Mouse (Mus musculus): ENCODE measurements around the gene Cirbp. TPM values are rescaled to one million over a fixed set of nuclear protein-coding genes. Genes with fewer than 3 reads are reported as not detected.
A peak's percentile ranks its signal among the peaks of the same experiment; 100 is the strongest.

The Cirbp gene
- polyA plus RNA-seq, 1 experiment from 2014 or later, result 153 TPM

DNA sequence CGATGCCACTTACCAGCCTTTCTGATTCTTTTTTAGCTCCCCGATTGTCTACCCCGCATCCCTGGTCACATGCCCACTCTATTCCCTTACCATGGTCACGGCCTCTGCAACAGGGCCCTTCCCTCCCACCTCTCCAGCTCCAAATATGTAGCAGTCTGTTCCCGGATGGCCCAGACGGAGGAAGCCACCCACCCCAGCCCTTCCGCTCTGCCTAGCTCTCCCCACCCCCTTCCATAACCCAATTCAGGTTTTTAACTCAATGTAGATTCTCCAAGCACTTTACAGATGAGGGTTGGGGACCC is 9.1 kb upstream of the Cirbp start:
- H3K36me3 ChIP-seq, result peaks cover 69% of the 10 kb centered on the region
- H3K27me3 ChIP-seq (ENCODE audit: insufficient read depth, poor library complexity, severe bottlenecking), result no peaks in the 10 kb centered on the region
- H3K9me3 ChIP-seq, result no peaks in the 10 kb centered on the region
- H3K4me1 ChIP-seq (replicated peaks), result peaks cover 99% of the 10 kb centered on the region
- H3K27ac ChIP-seq, result peak overlapping the region; percentile 93
- 65% methylated on average over 7 of the region's 7 CpGs for WGBS
- peak overlapping the region; percentile 30 for H3K4me3 ChIP-seq
- no peak for DNase-seq (ENCODE audit: low spot score)

DNA sequence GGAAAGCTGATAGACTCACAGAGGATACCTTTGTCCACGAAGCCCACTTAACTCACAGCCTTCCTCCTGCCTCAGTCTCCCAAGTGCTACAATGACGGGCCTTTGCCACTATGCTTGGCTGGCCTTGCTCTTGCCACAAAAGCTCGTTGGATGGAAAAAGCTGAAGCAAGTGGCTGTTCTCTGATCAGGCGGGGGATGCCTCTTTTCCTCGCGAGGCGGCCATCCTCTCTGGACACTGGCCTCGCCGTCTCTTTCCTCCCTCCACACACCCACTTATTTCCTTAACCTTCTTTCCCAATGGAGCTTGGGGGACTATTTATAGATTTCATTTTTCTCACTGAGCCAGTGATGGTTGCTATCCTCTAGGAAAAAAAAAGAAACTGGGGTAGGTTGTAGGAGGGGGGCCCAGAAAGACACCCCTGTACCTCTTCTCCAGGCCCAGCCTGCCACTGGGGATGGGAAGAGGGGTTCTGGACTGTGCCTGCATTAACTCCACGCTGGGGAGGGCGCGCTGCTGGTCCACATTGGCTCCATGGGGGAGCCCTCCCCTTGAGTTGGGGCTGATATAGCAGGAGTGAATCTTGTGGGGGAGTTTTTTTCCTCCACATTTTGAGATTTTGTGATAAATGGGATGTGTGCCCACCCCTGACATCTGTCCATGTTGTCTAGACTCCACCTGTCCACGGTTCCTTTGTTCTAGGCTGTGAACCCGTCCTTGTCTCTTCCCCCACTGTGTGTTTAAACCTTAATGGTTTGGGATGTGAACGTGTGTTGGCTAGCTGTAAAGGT is 8.4 kb upstream of the Cirbp start:
- WGBS, result 69% methylated on average over 15 of the region's 15 CpGs
- DNase-seq (ENCODE audit: low spot score), result no peak
- peak overlapping the region; percentile 93 for H3K27ac ChIP-seq
- peak overlapping the region; percentile 30 for H3K4me3 ChIP-seq
- H3K27me3 ChIP-seq (ENCODE audit: insufficient read depth, poor library complexity, severe bottlenecking), result no peaks in the 10 kb centered on the region
- peaks cover 99% of the 10 kb centered on the region for H3K4me1 ChIP-seq (replicated peaks)
- peaks cover 62% of the 10 kb centered on the region for H3K36me3 ChIP-seq
- H3K9me3 ChIP-seq, result no peaks in the 10 kb centered on the region

DNA sequence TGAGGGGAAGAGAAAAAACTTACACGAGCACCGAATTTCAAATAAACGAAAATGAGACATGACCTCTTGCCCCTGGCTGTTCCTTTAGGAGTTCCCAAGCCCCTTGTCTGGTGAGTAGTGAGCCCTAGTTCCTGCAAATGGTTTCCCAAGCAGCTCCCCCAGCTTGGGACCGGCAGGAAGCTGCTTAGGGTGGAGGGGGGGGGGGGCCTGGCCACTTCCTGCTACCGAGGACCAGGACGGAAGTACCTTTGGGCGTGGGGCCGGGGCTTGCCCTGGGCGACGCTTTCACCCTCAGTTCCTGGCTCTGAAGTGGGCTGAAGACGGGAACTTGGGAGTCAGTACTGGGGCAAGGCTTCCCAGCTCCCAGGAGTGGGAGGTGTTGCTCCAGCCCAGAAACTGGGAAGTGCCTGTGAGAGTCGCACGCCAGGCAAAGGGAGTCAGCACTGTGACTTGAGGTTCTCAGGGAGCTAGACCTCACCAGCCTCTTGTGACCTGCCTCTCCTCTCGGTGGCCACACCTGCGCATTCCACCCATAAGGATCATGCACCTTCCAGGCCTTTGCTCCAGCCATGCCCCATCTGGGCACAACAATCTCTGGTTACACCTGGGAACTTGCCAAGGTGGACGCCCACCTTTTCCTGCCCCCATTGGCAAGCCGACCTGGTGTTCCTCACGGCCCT is 7.3 kb upstream of the Cirbp start:
- no peaks in the 10 kb centered on the region for H3K9me3 ChIP-seq
- H3K4me3 ChIP-seq, result peak overlapping the region; percentile 49
- peaks cover 98% of the 10 kb centered on the region for H3K4me1 ChIP-seq (replicated peaks)
- DNase-seq (ENCODE audit: low spot score), result peak; percentile 74
- H3K36me3 ChIP-seq, result peaks cover 51% of the 10 kb centered on the region
- H3K27me3 ChIP-seq (ENCODE audit: insufficient read depth, poor library complexity, severe bottlenecking), result no peaks in the 10 kb centered on the region
- WGBS, result 15% methylated on average over 18 of the region's 18 CpGs
- peak overlapping the region; percentile 93 for H3K27ac ChIP-seq

GRCm38 (mm10) chr10:80159021-80159560 is 6.7 kb upstream of the Cirbp start:
- Histone ChIP-seq H3K4me1 (replicated peaks) (peaks cover 97% of the 10 kb centered on the region), H3K9me3 (no peaks in the 10 kb centered on the region), H3K27ac (peak overlapping the region; percentile 93), H3K27me3 (ENCODE audit: insufficient read depth, poor library complexity, severe bottlenecking) (peaks cover 6% of the 10 kb centered on the region), H3K4me3 (peak overlapping the region; percentile 49), H3K36me3 (peaks cover 45% of the 10 kb centered on the region)
- 9% methylated on average over 12 of the region's 12 CpGs for WGBS
- DNase-seq (ENCODE audit: low spot score), result no peak

- peaks cover 38% of the 10 kb centered on the region for H3K36me3 ChIP-seq
- peaks cover 8% of the 10 kb centered on the region for H3K27me3 ChIP-seq (ENCODE audit: insufficient read depth, poor library complexity, severe bottlenecking)
- H3K9me3 ChIP-seq, result no peaks in the 10 kb centered on the region
- DNase-seq (ENCODE audit: low spot score), result peak; percentile 98
- H3K27ac ChIP-seq, result peak overlapping the region; percentile 93
- under 1% methylated on average over 55 of the region's 55 CpGs for WGBS
- peak overlapping the region; percentile 49 for H3K4me3 ChIP-seq
- H3K4me1 ChIP-seq (replicated peaks), result peaks cover 97% of the 10 kb centered on the region
Measured at GRCm38 (mm10) chr10:80159561-80160454, 6.0 kb upstream of the Cirbp start.

- WGBS, result under 1% methylated on average over 33 of the region's 33 CpGs
- H3K27ac ChIP-seq, result peak overlapping the region; percentile 93
- H3K4me1 ChIP-seq (replicated peaks), result peaks cover 97% of the 10 kb centered on the region
- peaks cover 8% of the 10 kb centered on the region for H3K27me3 ChIP-seq (ENCODE audit: insufficient read depth, poor library complexity, severe bottlenecking)
- peak; percentile 83 for DNase-seq (ENCODE audit: low spot score)
- H3K36me3 ChIP-seq, result peaks cover 29% of the 10 kb centered on the region
- no peaks in the 10 kb centered on the region for H3K9me3 ChIP-seq
- peak overlapping the region; percentile 49 for H3K4me3 ChIP-seq
Measured at GRCm38 (mm10) chr10:80160455-80161371, 5.1 kb upstream of the Cirbp start.

DNA sequence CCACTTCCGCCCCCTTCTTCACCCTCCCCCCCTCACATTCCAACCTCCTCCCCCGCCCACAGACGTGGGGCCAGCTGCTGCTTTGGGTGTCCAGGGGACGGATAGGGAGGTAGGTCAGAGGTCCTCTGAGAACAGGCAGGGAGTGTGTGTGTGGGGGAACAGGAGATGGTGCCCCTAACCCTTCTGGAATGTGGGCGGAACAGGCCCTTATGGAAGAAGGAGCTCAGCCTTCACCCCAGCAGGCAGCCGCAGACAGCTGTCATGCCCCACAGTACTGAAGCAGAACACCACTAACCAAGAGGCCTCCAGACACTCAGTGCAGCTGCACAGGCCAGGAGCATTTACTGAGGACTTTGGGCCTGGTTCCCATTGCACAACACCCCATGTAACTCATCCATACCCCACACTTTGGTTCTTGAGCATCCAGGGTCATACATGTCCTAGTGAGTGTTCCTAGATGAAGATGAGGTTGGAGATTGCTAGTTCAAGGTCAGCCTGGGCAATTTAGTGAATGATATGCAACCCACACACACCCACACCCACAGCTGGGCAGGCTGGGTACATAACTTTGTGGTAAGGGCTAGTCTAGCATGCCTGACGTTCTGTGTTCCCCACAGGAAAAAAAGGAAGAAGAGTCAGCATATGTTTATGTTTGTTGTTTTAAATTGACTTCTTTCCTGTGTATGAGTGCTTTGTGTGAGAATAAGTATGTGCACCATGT is 4.1 kb upstream of the Cirbp start:
- Histone ChIP-seq H3K36me3 (peaks cover 19% of the 10 kb centered on the region), H3K9me3 (no peaks in the 10 kb centered on the region), H3K4me1 (replicated peaks) (peaks cover 96% of the 10 kb centered on the region), H3K27me3 (ENCODE audit: insufficient read depth, poor library complexity, severe bottlenecking) (peaks cover 8% of the 10 kb centered on the region), H3K27ac (peak overlapping the region; percentile 93), H3K4me3 (peak overlapping the region; percentile 49)
- peak; percentile 79 for DNase-seq (ENCODE audit: low spot score)
- 6% methylated on average over 7 of the region's 7 CpGs for whole genome bisulfite sequencing

DNA sequence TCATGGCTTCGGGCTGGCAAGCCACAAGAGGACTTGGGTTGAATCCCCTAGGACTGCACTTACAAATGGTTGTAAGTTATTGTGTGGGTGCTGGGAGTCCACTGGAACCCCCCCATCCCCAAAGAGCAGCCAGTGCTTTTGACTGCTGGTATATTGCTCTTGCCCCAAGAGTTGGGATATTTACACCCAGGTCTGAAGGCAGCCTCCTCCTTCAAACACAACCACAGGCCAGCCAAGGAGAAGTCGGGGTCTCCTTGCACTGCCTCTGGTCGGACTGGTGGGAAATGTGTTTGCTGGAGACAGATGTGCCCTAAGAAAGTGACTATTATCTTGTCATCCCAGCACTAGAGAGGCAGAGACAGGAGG is 3.6 kb upstream of the Cirbp start:
- no peak for DNase-seq (ENCODE audit: low spot score)
- 86% methylated on average over 3 of the region's 3 CpGs for WGBS
- no peaks in the 10 kb centered on the region for H3K9me3 ChIP-seq
- H3K27ac ChIP-seq, result peak overlapping the region; percentile 93
- peaks cover 96% of the 10 kb centered on the region for H3K4me1 ChIP-seq (replicated peaks)
- H3K4me3 ChIP-seq, result peak overlapping the region; percentile 49
- peaks cover 14% of the 10 kb centered on the region for H3K36me3 ChIP-seq
- peaks cover 8% of the 10 kb centered on the region for H3K27me3 ChIP-seq (ENCODE audit: insufficient read depth, poor library complexity, severe bottlenecking)

GRCm38 (mm10) chr10:80162716-80163299 is 3.0 kb upstream of the Cirbp start:
- H3K27me3 ChIP-seq (ENCODE audit: insufficient read depth, poor library complexity, severe bottlenecking), result peaks cover 8% of the 10 kb centered on the region
- 72% methylated on average over 6 of the region's 6 CpGs for WGBS
- DNase-seq (ENCODE audit: low spot score), result no peak
- peaks cover 8% of the 10 kb centered on the region for H3K36me3 ChIP-seq
- peaks cover 91% of the 10 kb centered on the region for H3K4me1 ChIP-seq (replicated peaks)
- H3K27ac ChIP-seq, result peak overlapping the region; percentile 93
- peak overlapping the region; percentile 49; the same call in 1 of the 2 replicates for H3K4me3 ChIP-seq
- H3K9me3 ChIP-seq, result no peaks in the 10 kb centered on the region

DNA sequence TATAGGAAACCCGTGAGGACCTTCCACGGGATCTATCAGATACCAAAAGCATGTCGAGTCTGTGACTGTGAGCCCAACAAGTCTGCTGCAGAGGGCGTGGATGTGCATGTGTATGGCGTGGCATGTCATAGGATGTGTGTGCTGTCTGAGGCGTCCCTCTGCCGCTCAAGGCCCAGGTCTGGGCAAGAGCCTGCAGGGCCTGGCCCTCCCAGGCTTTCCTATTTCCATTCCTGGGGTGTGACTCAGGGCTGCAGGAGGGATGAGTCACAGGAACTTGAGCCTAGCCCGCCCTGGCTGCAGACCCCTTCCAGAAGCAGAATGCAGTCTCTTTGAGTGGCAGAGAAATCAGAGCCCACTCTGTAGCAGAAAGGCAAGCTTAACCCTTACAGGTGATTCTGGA is 2.1 kb upstream of the Cirbp start:
- Histone ChIP-seq H3K4me1 (replicated peaks) (peaks cover 87% of the 10 kb centered on the region), H3K27me3 (ENCODE audit: insufficient read depth, poor library complexity, severe bottlenecking) (peaks cover 8% of the 10 kb centered on the region), H3K4me3 (peak overlapping the region; percentile 53; the same call in 1 of the 2 replicates), H3K9me3 (no peaks in the 10 kb centered on the region), H3K27ac (peak overlapping the region; percentile 81; the same call in 1 of the 2 replicates), H3K36me3 (no peaks in the 10 kb centered on the region)
- WGBS, result 77% methylated on average over 8 of the region's 8 CpGs
- DNase-seq (ENCODE audit: low spot score), result no peak
